In genomic region chr13:100601034-100601433, GRCm38 (mm10) we compare ENCODE assay signal across 15 mouse cellular contexts. TPM values are rescaled to one million over a fixed set of nuclear protein-coding genes. Genes with fewer than 3 reads are reported as not detected.
DNase-seq lines count a peak whose midpoint lies in the region; ATAC-seq lines count a peak whose summit lies in the region.
"Had no signal": no experiment of that assay in that cellular context is flagged by ENCODE, and none has a peak within 500 bp of the region (broad histone marks: within the 10 kb centered on the region; RNA-seq: fewer than 3 reads in every experiment).

No protein-coding gene starts in this region.

- no peak for DNase-seq in heart, postnatal 4 days
- DNase-seq in urinary bladder, postnatal 14 days (ENCODE audit: low spot score), result peak; percentile 46
- no peak for DNase-seq in urinary bladder, adult 2 months (ENCODE audit: low spot score)
- DNase-seq in liver, embryonic 13.5 days, result no peak
- DNase-seq in embryo, embryonic 9.5 days (ENCODE audit: extremely low spot score), result no peak
- no peak for DNase-seq in right cerebral cortex, postnatal 25 days
- DNase-seq: cerebellum, adult 18-20 months; kidney, postnatal 14 days; retina, postnatal 1 day; thymus, postnatal 14 days had no signal

- ATAC-seq in heart, embryonic 12.5 days (ENCODE audit: insufficient number of reproducible peaks, low FRiP score), result peak; percentile 70
- peak; percentile 61; the same call in 1 of the 2 replicates for ATAC-seq in liver, embryonic 13.5 days (ENCODE audit: low read depth)
- ATAC-seq: activated CD4-positive, CD25-positive, alpha-beta regulatory T cell, adult 4 months; CD4-positive, CD25-positive, alpha-beta regulatory T cell, adult 4 months had no signal

- no peaks in the 10 kb centered on the region for H3K27me3 ChIP-seq in heart, embryonic 12.5 days (replicated peaks)
- H3K27me3 ChIP-seq in liver, embryonic 13.5 days, result no peaks in the 10 kb centered on the region
- H3K27me3 ChIP-seq: neural tube, embryonic 13.5 days had no signal

- peak overlapping the region; percentile 52 for H3K4me2 ChIP-seq in heart, embryonic 12.5 days
- peak overlapping the region; percentile 56 for H3K4me2 ChIP-seq in liver, embryonic 13.5 days
- H3K4me2 ChIP-seq: neural tube, embryonic 13.5 days had no signal

- no peak overlapping the region for H3K9ac ChIP-seq in heart, embryonic 12.5 days
- peak overlapping the region; percentile 37 for H3K9ac ChIP-seq in liver, embryonic 13.5 days
- H3K9ac ChIP-seq: neural tube, embryonic 13.5 days had no signal

- H3K4me1 ChIP-seq in heart, embryonic 12.5 days (replicated peaks), result 0 out of 2 replicates have a peak, but pooled peaks cover 3% of the 10 kb centered on the region
- H3K4me1 ChIP-seq in liver, embryonic 13.5 days (replicated peaks), result peaks cover 19% of the 10 kb centered on the region
- H3K4me1 ChIP-seq: neural tube, embryonic 13.5 days had no signal

- no peak overlapping the region for H3K27ac ChIP-seq in heart, embryonic 12.5 days (ENCODE audit: poor library complexity, severe bottlenecking)
- peak overlapping the region; percentile 13; the same call in 1 of the 2 replicates for H3K27ac ChIP-seq in liver, embryonic 13.5 days
- H3K27ac ChIP-seq: neural tube, embryonic 13.5 days had no signal

- no peaks in the 10 kb centered on the region for H3K9me3 ChIP-seq in heart, embryonic 12.5 days (replicated peaks)
- no peaks in the 10 kb centered on the region for H3K9me3 ChIP-seq in liver, embryonic 13.5 days (replicated peaks)
- H3K9me3 ChIP-seq: neural tube, embryonic 13.5 days had no signal

- no peak overlapping the region for H3K4me3 ChIP-seq in heart, embryonic 12.5 days
- peak overlapping the region; percentile 38 for H3K4me3 ChIP-seq in liver, embryonic 13.5 days (replicated peaks)
- H3K4me3 ChIP-seq: neural tube, embryonic 13.5 days had no signal

- H3K36me3 ChIP-seq in heart, embryonic 12.5 days, result 0 out of 2 replicates have a peak, but pooled peaks cover 3% of the 10 kb centered on the region
- H3K36me3 ChIP-seq in liver, embryonic 13.5 days, result 0 out of 2 replicates have a peak, but pooled peaks cover 6% of the 10 kb centered on the region
- H3K36me3 ChIP-seq: neural tube, embryonic 13.5 days had no signal

- 28% methylated on average over 8 of the region's 8 CpGs for WGBS in heart, embryonic 12.5 days
- 23% methylated on average over 8 of the region's 8 CpGs for WGBS in liver, embryonic 13.5 days (ENCODE audit: insufficient replicate concordance)

RNA-seq across cellular contexts. Expression of gene Marveld2, which starts 15.7 kb away (rescaled TPM):
- 3.6 and 4.4 TPM in 2 replicates for polyA plus RNA-seq in heart, embryonic 12.5 days (2016; fragmentation: Nextera tagmentation; extraction: Ambion mirVana)
- 1 to 10 TPM; 1.7 to 2.0 TPM for total RNA-seq in heart, postnatal 4 days (2021)
- polyA plus RNA-seq in urinary bladder, adult 2 months (2012; rRNA removed), result 13.9 and 14.9 TPM in 2 replicates
- 6.0 and 6.4 TPM in 2 replicates for polyA plus RNA-seq in liver, embryonic 13.5 days (2015; fragmentation: Nextera tagmentation; extraction: Ambion mirVana)

RNA-seq across cellular contexts. Expression of gene Ocln, which starts 48.5 kb away (rescaled TPM):
- 1.5 and 1.6 TPM in 2 replicates for polyA plus RNA-seq in heart, embryonic 12.5 days (2016; fragmentation: Nextera tagmentation; extraction: Ambion mirVana)
- total RNA-seq in heart, postnatal 4 days (2021), result 1 to 10 TPM; 1.6 TPM
- 10.0 and 11.1 TPM in 2 replicates for polyA plus RNA-seq in urinary bladder, adult 2 months (2012; rRNA removed)
- polyA plus RNA-seq in liver, embryonic 13.5 days (2015; fragmentation: Nextera tagmentation; extraction: Ambion mirVana), result 5.3 and 6.4 TPM in 2 replicates
- total RNA-seq: megakaryocyte, adult 5-6 weeks had no signal

RNA-seq across cellular contexts. Expression of gene Ak6, which starts 49.7 kb away (rescaled TPM):
- 216 and 219 TPM in 2 replicates for polyA plus RNA-seq in heart, embryonic 12.5 days (2016; fragmentation: Nextera tagmentation; extraction: Ambion mirVana)
- 100 to 1,000 TPM; 102 to 106 TPM for total RNA-seq in heart, postnatal 4 days (2021)
- polyA plus RNA-seq in urinary bladder, adult 2 months (2012; rRNA removed), result 122 and 135 TPM in 2 replicates
- polyA plus RNA-seq in liver, embryonic 13.5 days (2015; fragmentation: Nextera tagmentation; extraction: Ambion mirVana), result 219 and 231 TPM in 2 replicates

RNA-seq across cellular contexts. Expression of gene Rad17, which starts 49.8 kb away (rescaled TPM):
- polyA plus RNA-seq in heart, embryonic 12.5 days (2016; fragmentation: Nextera tagmentation; extraction: Ambion mirVana), result 27.3 and 28.7 TPM in 2 replicates
- 10 to 100 TPM; 21.8 to 22.5 TPM for total RNA-seq in heart, postnatal 4 days (2021)
- polyA plus RNA-seq in urinary bladder, adult 2 months (2012; rRNA removed), result 13.9 and 14.5 TPM in 2 replicates
- polyA plus RNA-seq in liver, embryonic 13.5 days (2015; fragmentation: Nextera tagmentation; extraction: Ambion mirVana), result 15.2 and 18.6 TPM in 2 replicates

RNA-seq across cellular contexts. Expression of gene Taf9, which starts 50.3 kb away (rescaled TPM):
- polyA plus RNA-seq in heart, embryonic 12.5 days (2016; fragmentation: Nextera tagmentation; extraction: Ambion mirVana), result 9.7 and 11.3 TPM in 2 replicates
- total RNA-seq in heart, postnatal 4 days (2021), result 10 to 100 TPM; 19.8 to 20.3 TPM
- 8.3 and 8.7 TPM in 2 replicates for polyA plus RNA-seq in urinary bladder, adult 2 months (2012; rRNA removed)
- polyA plus RNA-seq in liver, embryonic 13.5 days (2015; fragmentation: Nextera tagmentation; extraction: Ambion mirVana), result 15.9 and 16.8 TPM in 2 replicates
